Mouse (Mus musculus): Measurements from ENCODE around the gene Ptger1. TPM values are rescaled to one million over a fixed set of nuclear protein-coding genes. Genes with fewer than 3 reads are reported as not detected.
A peak's percentile ranks its signal among the peaks of the same experiment; 100 is the strongest.

Ptger1 gene
- 1 to 10 TPM; 1.2 to 1.5 TPM for total RNA-seq (2021)

- DNase-seq (ENCODE audit: low spot score in 2 of 2): no peak
- intact Hi-C loops (cut with DNase I): no loop called here
Observed at GRCm38 (mm10) chr8:83665969-83666865, at the start of gene Ptger1. Gene Ptger1 (plus strand): TSS chr8:83666678.

- intact Hi-C loops (cut with DNase I): no loop called here
- DNase-seq (ENCODE audit: low spot score in 2 of 2): peak in 1 of 2 experiments; percentile 83
Observed at GRCm38 (mm10) chr8:83617111-83617510, 49.4 kb upstream of the Ptger1 start.

GRCm38 (mm10) chr8:83618566-83618965, 47.9 kb upstream of the Ptger1 start:
- intact Hi-C loops (cut with DNase I): no loop called here
- no peak for DNase-seq (ENCODE audit: low spot score in 2 of 2)

GRCm38 (mm10) chr8:83619568-83620285, 46.8 kb upstream of the Ptger1 start:
- no peak for DNase-seq (ENCODE audit: low spot score in 2 of 2)
- intact Hi-C loops (cut with DNase I): no loop called here

GRCm38 (mm10) chr8:83621691-83622388, 44.6 kb upstream of the Ptger1 start:
- DNase-seq (ENCODE audit: low spot score in 2 of 2): no peak
- intact Hi-C loops (cut with DNase I): loop anchor here (2.0 kb wide), 1 partner anchor 55 kb away; the partner anchor contains the start of gene Ndufb7

GRCm38 (mm10) chr8:83622389-83622989, 44.0 kb upstream of the Ptger1 start:
- DNase-seq (ENCODE audit: low spot score in 2 of 2): peak; percentile 90 to 95
- intact Hi-C loops (cut with DNase I): loop anchor here (2.0 kb wide), 1 partner anchor 56 kb away; the partner anchor contains the start of gene Ndufb7

GRCm38 (mm10) chr8:83623549-83623948, 42.9 kb upstream of the Ptger1 start:
- intact Hi-C loops (cut with DNase I): loop anchor here (2.0 kb wide), 1 partner anchor 57 kb away; the partner anchor contains the start of gene Ndufb7
- no peak for DNase-seq (ENCODE audit: low spot score in 2 of 2)

GRCm38 (mm10) chr8:83624739-83625138, 41.7 kb upstream of the Ptger1 start:
- intact Hi-C loops (cut with DNase I): no loop called here
- peak in 1 of 2 experiments; percentile 50 for DNase-seq (ENCODE audit: low spot score in 2 of 2)

GRCm38 (mm10) chr8:83625676-83626299, 40.7 kb upstream of the Ptger1 start:
- intact Hi-C loops (cut with DNase I): no loop called here
- no peak for DNase-seq (ENCODE audit: low spot score in 2 of 2)

- intact Hi-C loops (cut with DNase I): no loop called here
- no peak for DNase-seq (ENCODE audit: low spot score in 2 of 2)
Observed at GRCm38 (mm10) chr8:83632083-83632707, 34.3 kb upstream of the Ptger1 start.

GRCm38 (mm10) chr8:83638856-83639255, 27.6 kb upstream of the Ptger1 start:
- no peak for DNase-seq (ENCODE audit: low spot score in 2 of 2)
- intact Hi-C loops (cut with DNase I): no loop called here

- intact Hi-C loops (cut with DNase I): no loop called here
- DNase-seq (ENCODE audit: low spot score in 2 of 2): no peak
Observed at GRCm38 (mm10) chr8:83639649-83640048, 26.8 kb upstream of the Ptger1 start.

- intact Hi-C loops (cut with DNase I): no loop called here
- no peak for DNase-seq (ENCODE audit: low spot score in 2 of 2)
Observed at GRCm38 (mm10) chr8:83647511-83647910, 19.0 kb upstream of the Ptger1 start.

GRCm38 (mm10) chr8:83648031-83648430, 18.4 kb upstream of the Ptger1 start:
- DNase-seq (ENCODE audit: low spot score in 2 of 2): no peak
- intact Hi-C loops (cut with DNase I): no loop called here

- peak in 1 of 2 experiments; percentile 68 for DNase-seq (ENCODE audit: low spot score in 2 of 2)
- intact Hi-C loops (cut with DNase I): no loop called here
Observed at GRCm38 (mm10) chr8:83649699-83650098, 16.8 kb upstream of the Ptger1 start.

- peak; percentile 95 to 98 for DNase-seq (ENCODE audit: low spot score in 2 of 2)
- intact Hi-C loops (cut with DNase I): loop anchor here (1.0 kb wide), 1 partner anchor 44 kb away; the partner anchor contains the start of gene Dnajb1
Observed at GRCm38 (mm10) chr8:83652030-83652743, 14.3 kb upstream of the Ptger1 start, which contains the start of gene Gipc1. Gene Gipc1 (plus strand): TSS chr8:83652677.

GRCm38 (mm10) chr8:83652744-83653661, 13.5 kb upstream of the Ptger1 start:
- no peak for DNase-seq (ENCODE audit: low spot score in 2 of 2)
- intact Hi-C loops (cut with DNase I): loop anchor here (1.0 kb wide), 1 partner anchor 45 kb away; the partner anchor contains the start of gene Dnajb1
